Mouse (Mus musculus): Measurements from ENCODE around the gene Gm7995.
"Not testable (repeated sequence)": the region's sequence is repeated elsewhere in the genome, so short reads cannot be mapped to it uniquely, and the experiment has no call there.

Gene Gm7995

DNA sequence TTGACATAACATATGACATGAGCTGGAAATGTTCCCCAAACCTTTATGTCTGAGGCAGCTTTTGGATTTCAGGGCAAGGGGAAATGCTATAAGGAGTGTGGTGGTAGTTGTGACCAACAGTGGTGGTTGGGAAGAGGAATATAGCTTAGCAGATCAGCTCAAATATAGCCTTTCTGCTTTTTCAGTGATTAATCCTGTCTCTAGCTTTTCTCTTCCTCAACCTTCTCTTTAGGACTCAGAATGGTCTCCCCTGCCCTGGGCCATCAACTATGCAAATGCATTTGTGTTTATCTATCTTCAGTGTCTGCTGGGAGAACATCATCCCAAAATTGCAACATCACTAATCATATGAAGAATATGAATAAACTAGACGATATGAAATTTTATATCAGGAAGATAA is at the start of gene Gm7995:
Gene Gm7995 (plus strand): TSS at position 301 of the 400 bp plus-strand sequence.
- DNase-seq, result not testable (repeated sequence)

- DNase-seq, result not testable (repeated sequence)
Observed at GRCm38 (mm10) chr14:42297258-42297657, 12.8 kb upstream of the Gm7995 start, which contains the start of gene Gm9611. TSS of gene Gm9611 (minus strand) at chr14:42297358.

All from kidney, adult 8-10 months (tissue).